Mouse (Mus musculus): ENCODE measurements around the gene Dock10. TPM values are rescaled to one million over a fixed set of nuclear protein-coding genes. Genes with fewer than 3 reads are reported as not detected.
"Not testable (repeated sequence)": the region's sequence is repeated elsewhere in the genome, so short reads cannot be mapped to it uniquely, and the experiment has no call there.

The Dock10 gene
- polyA plus RNA-seq, 1 experiment, result 83.1 TPM

- Histone ChIP-seq H3K4me3 (ENCODE audit: insufficient read depth, low read length) (peak overlapping the region; percentile 82), H3K4me1 (ENCODE audit: control insufficient read depth, insufficient read depth, low read length) (peaks cover 26% of the 10 kb centered on the region), H3K27ac (ENCODE audit: insufficient read depth, low read depth, low read length) (peak overlapping the region; percentile 84)
- TF ChIP-seq CTCF (IDR thresholded peaks at IDR 0.05; ENCODE audit: low read depth, low read length), result no peak; the same call in 1 of the 2 replicates
- TF ChIP-seq POLR2A (IDR thresholded peaks at IDR 0.05; ENCODE audit: borderline replicate concordance, low read depth, low read length), result no peak
Measured at GRCm38 (mm10) chr1:80756824-80757649, 1.3 kb downstream of the Dock10 start.

DNA sequence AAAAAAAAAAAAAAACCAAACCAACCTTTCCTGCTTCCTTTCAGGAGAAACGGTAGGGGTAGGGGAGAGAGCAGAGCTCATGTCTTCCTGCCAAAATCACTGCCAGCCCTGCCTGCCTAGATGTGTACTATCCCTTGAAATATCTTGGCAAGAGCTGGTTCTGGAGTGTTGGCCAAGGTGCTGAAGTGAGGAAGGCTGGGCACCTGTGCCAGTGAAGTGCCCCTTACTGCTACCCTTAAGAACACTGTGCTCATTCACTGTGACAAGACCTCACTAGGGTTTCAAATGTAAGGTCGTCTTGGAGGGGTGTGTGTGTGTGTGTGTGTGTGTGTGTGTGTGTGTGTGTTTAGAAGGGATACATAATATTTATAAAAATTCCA, 2.3 kb downstream of the Dock10 start:
- H3K4me1 ChIP-seq (ENCODE audit: control insufficient read depth, insufficient read depth, low read length), result peaks cover 26% of the 10 kb centered on the region
- peak overlapping the region; percentile 4; the same call in 1 of the 2 replicates for H3K4me3 ChIP-seq (ENCODE audit: insufficient read depth, low read length)
- no peak overlapping the region for H3K27ac ChIP-seq (ENCODE audit: insufficient read depth, low read depth, low read length)
- no peak for TF ChIP-seq POLR2A (IDR thresholded peaks at IDR 0.05; ENCODE audit: borderline replicate concordance, low read depth, low read length)
- TF ChIP-seq CTCF (IDR thresholded peaks at IDR 0.05; ENCODE audit: low read depth, low read length), result no peak

- TF ChIP-seq POLR2A (IDR thresholded peaks at IDR 0.05; ENCODE audit: borderline replicate concordance, low read depth, low read length) (no peak), CTCF (IDR thresholded peaks at IDR 0.05; ENCODE audit: low read depth, low read length) (no peak)
Measured at GRCm38 (mm10) chr1:80755296-80756059, 2.8 kb downstream of the Dock10 start.

GRCm38 (mm10) chr1:80749122-80749521, 9.2 kb downstream of the Dock10 start:
- H3K4me3 ChIP-seq (ENCODE audit: insufficient read depth, low read length); H3K27ac ChIP-seq (ENCODE audit: insufficient read depth, low read depth, low read length): not testable (repeated sequence)
- H3K4me1 ChIP-seq (ENCODE audit: control insufficient read depth, insufficient read depth, low read length), result peaks cover 12% of the 10 kb centered on the region

More at GRCm38 (mm10) chr1:80755296-80756059, 2.8 kb downstream of the Dock10 start:
- H3K4me1 ChIP-seq (ENCODE audit: control insufficient read depth, insufficient read depth, low read length), result peaks cover 26% of the 10 kb centered on the region
- H3K27ac ChIP-seq (ENCODE audit: insufficient read depth, low read depth, low read length), result no peak overlapping the region
- no peak overlapping the region for H3K4me3 ChIP-seq (ENCODE audit: insufficient read depth, low read length)

- peaks cover 14% of the 10 kb centered on the region for H3K4me1 ChIP-seq (ENCODE audit: control insufficient read depth, insufficient read depth, low read length)
- H3K4me3 ChIP-seq (ENCODE audit: insufficient read depth, low read length), result no peak overlapping the region
- H3K27ac ChIP-seq (ENCODE audit: insufficient read depth, low read depth, low read length), result no peak overlapping the region
- TF ChIP-seq POLR2A (IDR thresholded peaks at IDR 0.05; ENCODE audit: borderline replicate concordance, low read depth, low read length) (no peak), CTCF (IDR thresholded peaks at IDR 0.05; ENCODE audit: low read depth, low read length) (no peak)
Measured at GRCm38 (mm10) chr1:80746691-80747463, 11.4 kb downstream of the Dock10 start.

DNA sequence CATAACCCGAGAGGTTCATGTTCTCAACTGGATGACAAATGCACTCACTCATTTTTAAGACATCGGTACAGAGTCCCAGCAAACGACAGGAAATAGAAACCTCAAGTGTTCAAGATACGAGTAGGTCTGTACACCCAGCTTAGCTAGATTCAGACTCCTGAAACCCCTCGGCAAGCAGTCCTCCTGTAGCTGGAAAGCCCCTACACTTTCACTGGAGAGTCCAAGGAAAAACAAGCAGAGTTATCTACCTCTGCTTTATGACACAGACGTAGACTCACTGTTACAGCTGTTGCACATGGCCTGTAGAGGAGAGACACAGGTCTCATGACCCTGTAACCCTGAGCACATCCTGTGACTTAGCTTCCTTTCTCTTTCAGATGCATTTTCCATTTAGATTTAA, 12.1 kb downstream of the Dock10 start:
- H3K27ac ChIP-seq (ENCODE audit: insufficient read depth, low read depth, low read length), result no peak overlapping the region
- no peak overlapping the region for H3K4me3 ChIP-seq (ENCODE audit: insufficient read depth, low read length)
- peaks cover 14% of the 10 kb centered on the region for H3K4me1 ChIP-seq (ENCODE audit: control insufficient read depth, insufficient read depth, low read length)
- no peak for TF ChIP-seq POLR2A (IDR thresholded peaks at IDR 0.05; ENCODE audit: borderline replicate concordance, low read depth, low read length)
- TF ChIP-seq CTCF (IDR thresholded peaks at IDR 0.05; ENCODE audit: low read depth, low read length), result no peak

DNA sequence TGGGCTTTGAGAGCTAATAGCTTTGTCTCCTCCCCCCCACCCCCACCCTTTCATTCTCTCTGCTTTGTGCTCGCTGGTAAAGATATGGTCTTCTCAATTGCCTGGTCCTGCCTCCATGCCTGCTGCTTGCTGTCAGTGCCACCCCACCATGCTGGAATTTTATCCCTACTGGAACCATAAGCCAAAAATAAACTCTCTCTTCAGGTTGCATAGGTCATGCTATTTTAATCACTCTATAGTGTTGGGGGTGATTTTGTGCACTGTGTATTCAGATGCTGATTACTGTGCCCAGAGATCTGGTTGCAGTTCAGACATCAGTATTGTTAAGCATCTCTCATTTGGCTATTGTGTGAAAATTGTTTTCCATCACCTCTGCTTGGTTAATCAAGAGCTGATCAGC, 18.9 kb downstream of the Dock10 start:
- peaks cover 34% of the 10 kb centered on the region for H3K4me1 ChIP-seq (ENCODE audit: control insufficient read depth, insufficient read depth, low read length)
- no peak overlapping the region for H3K4me3 ChIP-seq (ENCODE audit: insufficient read depth, low read length)
- no peak overlapping the region for H3K27ac ChIP-seq (ENCODE audit: insufficient read depth, low read depth, low read length)
- TF ChIP-seq CTCF (IDR thresholded peaks at IDR 0.05; ENCODE audit: low read depth, low read length), result no peak
- TF ChIP-seq POLR2A (IDR thresholded peaks at IDR 0.05; ENCODE audit: borderline replicate concordance, low read depth, low read length), result no peak

DNA sequence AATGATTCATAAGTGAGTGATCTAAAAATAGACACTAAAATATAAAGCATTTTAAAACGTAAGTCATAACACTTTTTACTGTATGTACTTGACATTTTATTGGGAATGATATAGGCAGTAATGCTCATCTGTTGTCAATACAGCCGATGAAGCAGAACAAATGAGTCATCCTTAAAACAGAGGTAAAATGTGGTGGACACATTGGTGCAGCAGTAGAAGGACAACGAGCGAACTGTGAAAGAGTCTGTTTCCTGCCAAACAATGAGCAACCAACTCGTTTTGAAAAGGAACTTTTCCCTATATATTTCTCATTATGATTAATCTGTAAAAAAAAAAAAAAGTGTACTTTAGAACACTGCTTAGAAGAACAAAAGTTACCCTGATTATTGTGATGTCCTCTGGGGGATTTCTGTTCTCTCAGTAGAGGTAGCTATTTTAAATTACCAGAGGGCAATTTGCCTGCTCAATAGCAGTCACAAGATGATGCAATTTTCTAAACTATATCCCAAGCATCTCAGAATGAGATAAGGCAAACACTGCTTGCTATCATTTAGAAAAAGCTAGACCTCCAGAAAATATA, 20.4 kb downstream of the Dock10 start:
- TF ChIP-seq CTCF (IDR thresholded peaks at IDR 0.05; ENCODE audit: low read depth, low read length) (no peak), POLR2A (IDR thresholded peaks at IDR 0.05; ENCODE audit: borderline replicate concordance, low read depth, low read length) (no peak)
- H3K27ac ChIP-seq (ENCODE audit: insufficient read depth, low read depth, low read length), result no peak overlapping the region
- peaks cover 32% of the 10 kb centered on the region for H3K4me1 ChIP-seq (ENCODE audit: control insufficient read depth, insufficient read depth, low read length)

DNA sequence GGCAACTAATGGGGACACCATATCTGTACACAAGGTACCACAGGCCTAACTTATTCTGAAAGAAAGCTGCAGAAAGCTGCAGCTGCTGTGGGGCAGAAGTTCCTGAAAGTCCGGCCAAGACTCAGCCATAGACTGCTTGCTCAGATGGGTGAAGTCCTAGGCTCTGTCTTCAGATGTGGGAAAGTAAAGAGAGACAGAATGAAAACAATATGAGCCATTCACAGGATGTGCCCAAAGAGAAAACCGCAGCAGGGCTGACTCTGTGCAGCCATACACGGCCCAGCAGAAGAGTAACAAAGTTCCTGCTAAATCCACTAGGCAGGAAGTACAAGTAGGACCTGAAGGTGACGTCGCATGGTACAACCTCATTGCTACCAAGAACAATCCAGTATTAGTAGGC, 27.7 kb downstream of the Dock10 start:
- Histone ChIP-seq H3K4me3 (ENCODE audit: insufficient read depth, low read length) (no peak overlapping the region), H3K27ac (ENCODE audit: insufficient read depth, low read depth, low read length) (no peak overlapping the region), H3K4me1 (ENCODE audit: control insufficient read depth, insufficient read depth, low read length) (peaks cover 2% of the 10 kb centered on the region)
- TF ChIP-seq CTCF (IDR thresholded peaks at IDR 0.05; ENCODE audit: low read depth, low read length), result no peak
- no peak for TF ChIP-seq POLR2A (IDR thresholded peaks at IDR 0.05; ENCODE audit: borderline replicate concordance, low read depth, low read length)

More for the DNA sequence above, 20.4 kb downstream of the Dock10 start:
- no peak overlapping the region for H3K4me3 ChIP-seq (ENCODE audit: insufficient read depth, low read length)

All from bone marrow macrophage, adult 2 months (primary cell).